Mouse (Mus musculus) heart, embryonic 16.5 days (tissue): ENCODE measurements at regions not wholly inside any gene's neighbourhood (a gene's known extent, or its start where the extent isn't known, plus 50 kb on each side); places are given as distances from the start of the nearest gene placed in this dataset.

Source experiments
- ATAC-seq: fragments of 200-750 bp; cut with Nextera tagmentation; replicated peaks from 2 replicates; pipeline ENCODE4 v1.8.0; 2017; ENCODE audit warnings: moderate number of reproducible peaks; ENCODE audit not compliant: insufficient read depth, low FRiP score; ENCODE audit errors: extremely low read depth
- H3K27ac ChIP-seq: fragments of 300-500 bp; sonication (generic); 2 replicates; pipeline ENCODE4 v1.5.1; 2014; ENCODE audit warnings: mild to moderate bottlenecking, low read length, control low read depth, moderate library complexity
- H3K27me3 ChIP-seq: fragments of 300-500 bp; sonication (generic); 2 replicates; pipeline ENCODE4 v1.6.1; 2014; ENCODE audit warnings: low read length, mixed read lengths; ENCODE audit not compliant: control insufficient read depth, insufficient read depth
- H3K36me3 ChIP-seq: fragments of 300-500 bp; sonication (generic); 2 replicates; pipeline ENCODE4 v1.6.1; 2014; ENCODE audit not compliant: control insufficient read depth, insufficient read depth
- H3K4me1 ChIP-seq: fragments of 300-500 bp; sonication (generic); 2 replicates; pipeline ENCODE4 v1.6.1; 2014; ENCODE audit warnings: low read length, mixed read lengths; ENCODE audit not compliant: control insufficient read depth, insufficient read depth
- H3K4me2 ChIP-seq: fragments of 300-500 bp; sonication (generic); 2 replicates; pipeline ENCODE4 v1.6.1; 2014; ENCODE audit warnings: low read depth, mild to moderate bottlenecking, control low read depth, low read length
- H3K4me3 ChIP-seq: fragments of 300-500 bp; sonication (generic); 2 replicates; pipeline ENCODE4 v1.5.1; 2014; ENCODE audit warnings: mild to moderate bottlenecking, control low read depth, low read length
- H3K9ac ChIP-seq: fragments of 300-500 bp; sonication (generic); 2 replicates; pipeline ENCODE4 v1.6.1; 2014; ENCODE audit warnings: low read length, control low read depth
- H3K9me3 ChIP-seq: fragments of 300-500 bp; sonication (generic); replicated peaks from 2 replicates; pipeline ENCODE4 v1.6.1; 2016; ENCODE audit warnings: low read length; ENCODE audit not compliant: control insufficient read depth
- WGBS: fragments of 180-500 bp; shearing (Covaris S2); extraction: QIAGEN DNeasy Blood & Tissue Kit; methylation state at CpG from one replicate; pipeline ENCODE4 v1.1.7; 2014; 5-methylcytosine and 5-hydroxymethylcytosine counted together

DNA sequence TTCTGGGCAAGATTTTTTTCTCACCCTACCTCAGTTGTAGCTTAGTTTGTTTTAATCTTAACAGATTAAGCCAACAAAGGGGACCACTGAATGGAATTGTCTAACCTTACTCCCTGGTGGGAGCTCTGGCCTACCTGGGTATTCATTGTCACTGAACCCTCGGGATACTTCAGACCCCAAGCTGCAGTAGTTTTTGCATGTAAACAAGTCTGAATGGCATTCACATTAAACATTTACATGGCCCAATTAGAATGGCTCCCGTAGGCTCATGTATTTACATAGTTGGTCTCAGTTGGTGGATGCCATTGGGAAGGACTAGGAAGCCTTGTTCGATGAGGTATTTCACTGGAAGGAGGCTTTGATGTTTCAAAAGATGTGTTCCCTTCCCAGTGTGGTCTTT is 1208.9 kb upstream of the A1bg start:
- H3K36me3 ChIP-seq, result no peaks in the 10 kb centered on the region
- H3K27ac ChIP-seq, result no peak overlapping the region
- no peak overlapping the region for H3K4me2 ChIP-seq
- no peak overlapping the region for H3K4me3 ChIP-seq
- ATAC-seq, result no peak
- WGBS, result 75% methylated on average over 3 of the region's 3 CpGs
- no peaks in the 10 kb centered on the region for H3K9me3 ChIP-seq
- no peak overlapping the region for H3K9ac ChIP-seq
- 0 out of 2 replicates have a peak, but pooled peaks cover 2% of the 10 kb centered on the region for H3K4me1 ChIP-seq
- no peaks in the 10 kb centered on the region for H3K27me3 ChIP-seq

DNA sequence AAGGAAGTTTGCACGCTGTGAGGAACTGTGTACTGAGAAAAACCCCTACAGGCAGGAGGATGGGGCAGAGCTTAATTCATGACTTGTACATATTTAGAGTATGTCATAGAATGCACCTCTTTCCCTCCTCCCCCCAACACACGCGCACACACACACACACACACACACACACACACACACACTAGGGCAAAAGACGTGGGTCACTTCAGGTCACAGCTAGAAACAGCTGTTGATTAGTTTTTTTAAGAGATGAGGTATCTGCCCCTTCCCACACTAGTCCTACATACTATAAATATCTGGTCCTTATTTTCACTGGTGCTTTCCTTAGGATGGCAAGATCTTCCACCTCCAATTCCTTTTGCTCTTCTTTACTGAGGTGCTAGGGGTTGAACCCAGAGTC is 1207.7 kb upstream of the A1bg start:
- Histone ChIP-seq H3K4me3 (no peak overlapping the region), H3K9me3 (no peaks in the 10 kb centered on the region), H3K4me1 (0 out of 2 replicates have a peak, but pooled peaks cover 2% of the 10 kb centered on the region), H3K4me2 (no peak overlapping the region), H3K27ac (no peak overlapping the region), H3K36me3 (no peaks in the 10 kb centered on the region), H3K27me3 (no peaks in the 10 kb centered on the region), H3K9ac (no peak overlapping the region)
- WGBS, result 64% methylated on average over 4 of the region's 4 CpGs
- ATAC-seq, result no peak

DNA sequence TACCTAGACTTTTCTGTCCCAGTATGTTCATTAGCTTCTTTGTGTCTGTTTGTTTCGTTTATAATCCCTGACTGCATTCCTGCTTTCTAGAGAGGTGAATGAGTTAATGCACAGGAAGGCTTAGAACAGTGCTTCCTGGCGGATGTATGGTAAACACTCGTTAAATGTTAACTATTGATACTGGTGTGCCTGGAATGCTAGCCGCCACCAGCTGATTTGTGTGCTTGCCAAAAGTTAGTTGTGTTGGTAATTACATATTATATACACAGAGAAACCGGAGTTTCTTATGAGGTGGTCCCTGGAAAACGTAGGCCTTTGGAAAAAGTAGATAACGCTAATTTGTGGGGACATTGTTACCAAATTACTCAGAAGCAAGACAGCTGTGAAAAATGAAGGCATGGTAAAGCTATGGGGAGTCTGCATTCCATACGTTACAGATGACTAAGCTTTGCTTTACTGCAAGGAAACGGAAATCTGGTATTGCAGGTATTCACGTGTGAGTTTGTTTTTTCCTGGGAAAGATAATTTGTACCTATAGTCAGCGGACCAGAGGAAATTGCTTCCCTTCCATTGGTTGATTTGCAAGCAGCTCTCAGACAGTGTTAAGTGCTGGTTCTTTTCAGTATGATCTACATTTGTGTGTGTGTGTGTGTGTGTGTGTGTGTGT is 1205.9 kb upstream of the A1bg start:
- H3K9ac ChIP-seq, result no peak overlapping the region
- H3K4me3 ChIP-seq, result no peak overlapping the region
- no peak for ATAC-seq
- H3K4me2 ChIP-seq, result no peak overlapping the region
- H3K27ac ChIP-seq, result no peak overlapping the region
- 47% methylated on average over 11 of the region's 11 CpGs for WGBS
- H3K36me3 ChIP-seq, result no peaks in the 10 kb centered on the region
- H3K27me3 ChIP-seq, result no peaks in the 10 kb centered on the region
- no peaks in the 10 kb centered on the region for H3K9me3 ChIP-seq
- H3K4me1 ChIP-seq, result 0 out of 2 replicates have a peak, but pooled peaks cover 2% of the 10 kb centered on the region

DNA sequence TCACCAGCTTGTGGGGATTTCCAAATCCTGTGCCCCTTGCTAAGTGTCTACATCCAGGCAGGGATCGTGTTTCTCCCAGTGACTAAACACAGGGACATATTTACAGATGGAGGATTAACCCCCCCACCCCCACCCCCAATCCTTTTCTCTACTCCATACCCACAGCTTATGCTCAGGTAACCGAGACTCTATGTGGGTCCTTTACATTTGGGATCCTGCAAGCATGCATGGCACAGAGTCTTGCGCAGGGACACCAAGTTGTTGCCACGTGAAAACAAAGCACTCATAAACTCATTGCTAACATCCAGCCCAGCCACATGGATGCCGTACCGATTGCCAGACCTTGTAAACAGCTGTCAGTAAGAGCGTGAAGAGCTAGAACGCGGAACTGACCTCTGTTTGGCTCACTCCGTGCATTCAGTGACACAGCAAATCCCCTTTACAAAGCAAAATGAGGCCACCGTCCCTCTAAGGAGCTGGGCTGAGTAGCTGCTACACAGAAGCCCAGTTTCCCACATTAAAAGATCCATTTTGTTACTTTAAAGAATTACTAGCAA is 1204.9 kb upstream of the A1bg start:
- H3K4me3 ChIP-seq, result no peak overlapping the region
- no peaks in the 10 kb centered on the region for H3K36me3 ChIP-seq
- H3K27ac ChIP-seq, result no peak overlapping the region
- H3K27me3 ChIP-seq, result no peaks in the 10 kb centered on the region
- no peaks in the 10 kb centered on the region for H3K9me3 ChIP-seq
- no peak overlapping the region for H3K4me2 ChIP-seq
- 57% methylated on average over 11 of the region's 11 CpGs for WGBS
- ATAC-seq, result no peak
- H3K4me1 ChIP-seq, result 0 out of 2 replicates have a peak, but pooled peaks cover 2% of the 10 kb centered on the region
- H3K9ac ChIP-seq, result no peak overlapping the region

DNA sequence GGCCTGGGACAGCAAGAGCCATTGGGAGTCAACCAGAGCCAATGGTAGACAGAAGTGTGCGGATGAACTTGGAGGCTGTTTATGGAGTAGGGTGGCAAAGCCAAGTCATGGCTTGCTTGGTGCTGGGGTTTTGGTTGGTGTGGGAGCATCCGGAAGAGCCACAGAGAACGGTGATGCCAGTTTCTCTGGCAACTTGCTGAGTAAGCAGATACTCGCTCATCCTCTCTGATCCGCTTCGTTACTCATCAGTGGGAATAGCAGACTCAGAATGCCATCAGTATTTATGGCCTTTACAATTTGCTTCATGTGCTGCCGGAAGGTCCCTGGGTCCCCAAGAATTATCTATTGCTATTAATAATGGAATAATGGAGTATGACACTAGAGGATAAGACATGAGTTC is 1202.9 kb upstream of the A1bg start:
- Histone ChIP-seq H3K27ac (no peak overlapping the region), H3K4me2 (no peak overlapping the region), H3K9me3 (no peaks in the 10 kb centered on the region), H3K27me3 (no peaks in the 10 kb centered on the region), H3K9ac (no peak overlapping the region), H3K4me1 (0 out of 2 replicates have a peak, but pooled peaks cover 2% of the 10 kb centered on the region), H3K36me3 (no peaks in the 10 kb centered on the region), H3K4me3 (no peak overlapping the region)
- ATAC-seq, result no peak
- 97% methylated on average over 7 of the region's 7 CpGs for WGBS

DNA sequence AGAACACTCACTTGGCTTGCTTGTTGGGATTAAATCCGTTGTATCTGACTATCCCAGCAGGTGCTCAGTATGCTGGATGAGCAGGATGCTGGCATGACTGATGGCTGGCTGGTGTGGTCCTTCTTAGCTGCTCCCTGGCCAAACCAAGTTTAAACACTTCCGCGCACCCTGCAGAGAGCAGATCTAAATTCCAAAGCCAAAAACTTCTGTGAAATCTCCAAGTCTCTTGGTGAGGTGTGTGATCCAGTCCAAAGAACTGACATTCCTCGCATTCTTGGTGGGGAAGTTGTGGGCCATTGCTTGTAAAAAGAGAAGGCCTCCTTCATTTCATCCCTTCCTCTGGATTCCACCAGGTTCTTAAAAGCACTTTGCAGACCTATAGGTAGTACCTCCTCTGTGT is 1200.9 kb upstream of the A1bg start:
- WGBS, result 72% methylated on average over 4 of the region's 4 CpGs

DNA sequence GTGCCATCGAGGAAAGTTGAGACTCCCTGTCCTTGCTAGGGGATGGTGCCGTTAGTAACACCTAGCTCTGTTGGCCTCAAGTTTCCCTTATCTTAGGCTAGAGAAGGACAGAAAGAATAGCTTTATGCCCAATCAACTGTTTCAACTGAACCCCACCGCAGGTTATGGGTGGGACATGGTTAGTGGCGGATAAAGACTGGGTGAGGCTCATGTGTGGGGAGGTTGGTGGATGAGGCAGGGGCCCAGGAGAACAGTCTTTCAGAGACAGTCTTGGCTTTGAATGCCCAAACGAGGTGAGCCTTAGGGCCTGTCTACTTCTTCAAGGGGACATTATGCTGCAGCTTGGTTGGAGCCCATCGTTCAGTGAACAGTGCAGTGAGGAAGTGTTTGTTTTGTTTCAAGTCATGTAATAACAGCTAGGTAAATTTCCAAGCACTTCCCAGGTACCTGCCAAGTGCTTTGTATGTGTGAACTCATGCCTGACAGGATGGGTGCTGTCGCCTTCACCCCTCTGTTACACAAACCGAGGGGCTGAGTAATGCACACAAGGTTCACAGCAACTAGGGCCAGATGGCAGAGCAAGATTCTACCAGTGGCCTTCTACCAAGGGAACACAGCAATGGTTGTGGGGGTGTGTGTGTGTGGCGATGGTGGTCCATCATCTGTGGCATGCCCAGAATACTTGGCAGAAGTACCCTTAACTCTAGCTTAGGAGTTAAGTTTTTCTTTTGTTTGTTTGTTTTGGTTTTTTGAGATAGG is 1199.6 kb upstream of the A1bg start:
- no peaks in the 10 kb centered on the region for H3K9me3 ChIP-seq
- no peak for ATAC-seq
- no peak overlapping the region for H3K27ac ChIP-seq
- WGBS, result 85% methylated on average over 9 of the region's 9 CpGs
- no peak overlapping the region for H3K4me2 ChIP-seq
- H3K4me1 ChIP-seq, result 0 out of 2 replicates have a peak, but pooled peaks cover 2% of the 10 kb centered on the region
- H3K27me3 ChIP-seq, result no peaks in the 10 kb centered on the region
- no peaks in the 10 kb centered on the region for H3K36me3 ChIP-seq
- no peak overlapping the region for H3K9ac ChIP-seq
- H3K4me3 ChIP-seq, result no peak overlapping the region

More for the DNA sequence above, 1200.9 kb upstream of the A1bg start:
- no peak overlapping the region for H3K4me3 ChIP-seq
- H3K27ac ChIP-seq, result no peak overlapping the region
- no peaks in the 10 kb centered on the region for H3K9me3 ChIP-seq
- 0 out of 2 replicates have a peak, but pooled peaks cover 4% of the 10 kb centered on the region for H3K4me1 ChIP-seq
- no peaks in the 10 kb centered on the region for H3K27me3 ChIP-seq
- no peaks in the 10 kb centered on the region for H3K36me3 ChIP-seq
- no peak overlapping the region for H3K4me2 ChIP-seq
- ATAC-seq, result no peak
- no peak overlapping the region for H3K9ac ChIP-seq

DNA sequence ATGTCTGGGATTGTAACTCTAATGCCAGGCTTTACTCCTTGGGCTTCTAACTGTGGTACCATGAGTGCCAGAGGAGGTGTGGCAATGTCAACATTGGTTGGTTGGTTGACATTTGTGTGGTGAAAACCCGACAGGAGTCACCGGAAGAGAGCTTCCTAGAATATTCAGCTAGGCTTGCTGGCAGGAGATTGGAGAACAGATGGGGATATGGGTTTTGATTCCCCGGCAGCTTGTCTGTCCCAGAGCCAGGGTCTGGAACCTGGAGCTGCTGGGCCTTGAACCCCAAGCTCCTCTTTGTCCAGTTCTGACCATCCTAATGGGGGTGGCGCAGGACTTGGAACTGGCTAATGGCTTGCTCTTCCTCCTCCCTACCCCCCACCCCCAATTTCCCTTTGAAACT is 1198.9 kb upstream of the A1bg start:
- Histone ChIP-seq H3K27ac (no peak overlapping the region), H3K4me2 (no peak overlapping the region), H3K9me3 (no peaks in the 10 kb centered on the region), H3K4me1 (0 out of 2 replicates have a peak, but pooled peaks cover 2% of the 10 kb centered on the region), H3K4me3 (no peak overlapping the region), H3K9ac (no peak overlapping the region), H3K36me3 (no peaks in the 10 kb centered on the region), H3K27me3 (no peaks in the 10 kb centered on the region)
- no peak for ATAC-seq
- WGBS, result 91% methylated on average over 4 of the region's 4 CpGs

DNA sequence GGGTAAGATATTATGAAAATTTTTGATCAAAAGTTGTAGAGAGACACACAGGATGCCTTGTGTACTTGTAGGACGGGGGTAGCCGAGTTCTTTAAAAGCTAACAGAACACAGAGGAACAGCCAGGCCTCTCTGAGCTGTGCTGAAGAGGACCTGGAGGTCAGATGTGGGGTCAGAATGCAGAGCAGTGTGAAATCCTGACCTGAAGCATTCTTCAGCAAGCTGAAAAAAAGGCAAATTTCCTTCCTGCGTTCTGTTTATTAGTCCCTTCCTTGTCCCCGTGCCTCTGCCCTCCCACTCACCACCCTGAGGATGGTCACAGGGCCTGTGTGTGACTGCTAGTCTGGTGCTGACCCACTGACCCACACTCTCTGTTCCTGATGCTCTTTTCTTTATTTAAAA is 1197.9 kb upstream of the A1bg start:
- H3K4me2 ChIP-seq, result no peak overlapping the region
- no peaks in the 10 kb centered on the region for H3K36me3 ChIP-seq
- H3K9ac ChIP-seq, result no peak overlapping the region
- no peak overlapping the region for H3K27ac ChIP-seq
- H3K4me1 ChIP-seq, result 0 out of 2 replicates have a peak, but pooled peaks cover 2% of the 10 kb centered on the region
- no peak overlapping the region for H3K4me3 ChIP-seq
- no peaks in the 10 kb centered on the region for H3K27me3 ChIP-seq
- no peaks in the 10 kb centered on the region for H3K9me3 ChIP-seq
- 46% methylated on average over 4 of the region's 4 CpGs for WGBS
- no peak for ATAC-seq
